Mouse (Mus musculus) right cerebral cortex, adult 18-20 months (tissue): Measurements from ENCODE around the gene Pax2.

Source experiments
- DNase-seq: peaks from one replicate; pipeline ENCODE4 v3.0.0; 2022; ENCODE audit warnings: mixed read lengths

Gene Pax2

GRCm38 (mm10) chr19:44749061-44749990, 6.5 kb upstream of the Pax2 start:
- no peak for DNase-seq

GRCm38 (mm10) chr19:44750051-44751041, 5.5 kb upstream of the Pax2 start:
- no peak for DNase-seq

GRCm38 (mm10) chr19:44751042-44751441, 4.8 kb upstream of the Pax2 start:
- no peak for DNase-seq

GRCm38 (mm10) chr19:44751551-44751950, 4.3 kb upstream of the Pax2 start:
- no peak for DNase-seq

- no peak for DNase-seq
Measured at GRCm38 (mm10) chr19:44752056-44752940, 3.5 kb upstream of the Pax2 start.

- no peak for DNase-seq
Measured at GRCm38 (mm10) chr19:44753361-44753760, 2.5 kb upstream of the Pax2 start.

GRCm38 (mm10) chr19:44754461-44755377, 1.1 kb upstream of the Pax2 start:
- no peak for DNase-seq

- no peak for DNase-seq
Measured at GRCm38 (mm10) chr19:44755378-44755692, 510 bp upstream of the Pax2 start.

- DNase-seq: no peak
Measured at GRCm38 (mm10) chr19:44756421-44757230, 781 bp downstream of the Pax2 start.

GRCm38 (mm10) chr19:44757231-44757871, 1.5 kb downstream of the Pax2 start:
- no peak for DNase-seq

GRCm38 (mm10) chr19:44758846-44759245, 3.0 kb downstream of the Pax2 start:
- DNase-seq: no peak

GRCm38 (mm10) chr19:44759531-44760118, 3.8 kb downstream of the Pax2 start:
- no peak for DNase-seq

- no peak for DNase-seq
Measured at GRCm38 (mm10) chr19:44760259-44761131, 4.7 kb downstream of the Pax2 start.

GRCm38 (mm10) chr19:44762121-44762621, 6.3 kb downstream of the Pax2 start:
- DNase-seq: no peak

GRCm38 (mm10) chr19:44770268-44771050, 14.6 kb downstream of the Pax2 start:
- DNase-seq: no peak

GRCm38 (mm10) chr19:44771499-44771898, 15.7 kb downstream of the Pax2 start:
- no peak for DNase-seq

GRCm38 (mm10) chr19:44781987-44782386, 26.1 kb downstream of the Pax2 start:
- DNase-seq: no peak
